Comparison of ENCODE assay signal across 22 mouse cellular contexts in genomic region chr9:60988113-60988512, GRCm38 (mm10).
DNase-seq lines count a peak whose midpoint lies in the region; ATAC-seq and TF ChIP-seq lines count a peak whose summit lies in the region.
"Had no signal": no experiment of that assay in that cellular context is flagged by ENCODE, and none has a peak within 500 bp of the region (broad histone marks: within the 10 kb centered on the region; RNA-seq: fewer than 3 reads in every experiment).

No protein-coding gene starts in this region.

- no peak for DNase-seq in forebrain, embryonic 10.5 days (ENCODE audit: extremely low spot score, low spot score)
- DNase-seq in forebrain, embryonic 14.5 days (ENCODE audit: low spot score), result no peak
- DNase-seq in brain, embryonic 14.5 days (ENCODE audit: low read depth), result peak; percentile 27
- DNase-seq: adrenal gland, adult 8-10 months; adrenal gland, postnatal 14 days; B cell, adult 2 months; cerebellum, adult 11 months; cerebellum, adult 18-20 months; cerebellum, adult 8-10 months; cerebellum, adult 9-11 months; cerebellum, postnatal 14 days; cerebellum, postnatal 36 days; embryo, embryonic 11 days had no signal

- no peak overlapping the region for H3K27ac ChIP-seq in forebrain, embryonic 13.5 days
- H3K27ac ChIP-seq in forebrain, embryonic 10.5 days, result no peak overlapping the region
- no peak overlapping the region for H3K27ac ChIP-seq in forebrain, embryonic 16.5 days (ENCODE audit: low read length)
- no peak overlapping the region for H3K27ac ChIP-seq in forebrain, embryonic 14.5 days (ENCODE audit: low read depth, low read length)
- H3K27ac ChIP-seq: embryonic facial prominence, embryonic 13.5 days; embryonic facial prominence, embryonic 15.5 days had no signal

- H3K36me3 ChIP-seq in forebrain, embryonic 13.5 days (ENCODE audit: poor library complexity, severe bottlenecking), result no peaks in the 10 kb centered on the region
- no peaks in the 10 kb centered on the region for H3K36me3 ChIP-seq in forebrain, embryonic 10.5 days (replicated peaks)
- H3K36me3 ChIP-seq in forebrain, embryonic 16.5 days (ENCODE audit: control insufficient read depth, insufficient read depth), result no peaks in the 10 kb centered on the region
- no peaks in the 10 kb centered on the region for H3K36me3 ChIP-seq in forebrain, embryonic 14.5 days (ENCODE audit: control insufficient read depth, insufficient read depth, low read length)
- H3K36me3 ChIP-seq: embryonic facial prominence, embryonic 13.5 days; embryonic facial prominence, embryonic 15.5 days; G1E had no signal

- TF ChIP-seq POLR2A in brain, embryonic 14.5 days (IDR thresholded peaks at IDR 0.05; ENCODE audit: borderline replicate concordance, extremely low read depth, insufficient read depth, insufficient read length, poor library complexity, severe bottlenecking), result no peak

- H3K4me1 ChIP-seq in forebrain, embryonic 13.5 days, result 0 out of 2 replicates have a peak, but pooled peaks cover 6% of the 10 kb centered on the region
- peaks cover 15% of the 10 kb centered on the region for H3K4me1 ChIP-seq in forebrain, embryonic 10.5 days
- 0 out of 2 replicates have a peak, but pooled peaks cover 5% of the 10 kb centered on the region for H3K4me1 ChIP-seq in forebrain, embryonic 16.5 days (replicated peaks; ENCODE audit: control insufficient read depth, insufficient read depth, low read length)
- H3K4me1 ChIP-seq in forebrain, embryonic 14.5 days (ENCODE audit: control insufficient read depth, insufficient read depth, low read length), result no peaks in the 10 kb centered on the region

- H3K9me3 ChIP-seq in forebrain, embryonic 13.5 days (replicated peaks), result no peaks in the 10 kb centered on the region; the same call in 1 of the 2 replicates
- H3K9me3 ChIP-seq in forebrain, embryonic 10.5 days, result no peaks in the 10 kb centered on the region
- H3K9me3 ChIP-seq in forebrain, embryonic 16.5 days (ENCODE audit: control insufficient read depth, low read length), result no peaks in the 10 kb centered on the region
- no peaks in the 10 kb centered on the region for H3K9me3 ChIP-seq in forebrain, embryonic 14.5 days (replicated peaks; ENCODE audit: control insufficient read depth, low read length)
- H3K9me3 ChIP-seq: embryonic facial prominence, embryonic 13.5 days; embryonic facial prominence, embryonic 15.5 days; G1E had no signal

- no peak for TF ChIP-seq CTCF in brain, embryonic 14.5 days (IDR thresholded peaks at IDR 0.05; ENCODE audit: borderline replicate concordance, extremely low read depth, insufficient read depth, insufficient read length)

- H3K27me3 ChIP-seq in forebrain, embryonic 13.5 days, result peaks cover 8% of the 10 kb centered on the region; the same call in 1 of the 2 replicates
- peaks cover 3% of the 10 kb centered on the region; the same call in 1 of the 2 replicates for H3K27me3 ChIP-seq in forebrain, embryonic 10.5 days (ENCODE audit: poor library complexity, severe bottlenecking)
- H3K27me3 ChIP-seq in forebrain, embryonic 16.5 days (replicated peaks; ENCODE audit: control insufficient read depth, insufficient read depth, low read length), result no peaks in the 10 kb centered on the region
- H3K27me3 ChIP-seq in forebrain, embryonic 14.5 days (replicated peaks; ENCODE audit: control insufficient read depth, insufficient read depth, low read length), result no peaks in the 10 kb centered on the region
- H3K27me3 ChIP-seq: Patski had no signal

- WGBS in forebrain, embryonic 13.5 days, result 60% methylated on average over 4 of the region's 4 CpGs
- WGBS in forebrain, embryonic 10.5 days, result 73% methylated on average over 4 of the region's 4 CpGs
- 51% methylated on average over 4 of the region's 4 CpGs for WGBS in forebrain, embryonic 16.5 days
- 48% methylated on average over 4 of the region's 4 CpGs for WGBS in forebrain, embryonic 14.5 days

- H3K4me3 ChIP-seq in forebrain, embryonic 13.5 days, result no peak overlapping the region
- no peak overlapping the region for H3K4me3 ChIP-seq in forebrain, embryonic 10.5 days
- H3K4me3 ChIP-seq in forebrain, embryonic 16.5 days (replicated peaks; ENCODE audit: low read length), result no peak overlapping the region
- no peak overlapping the region for H3K4me3 ChIP-seq in forebrain, embryonic 14.5 days (ENCODE audit: low read depth, low read length)
- H3K4me3 ChIP-seq: embryonic facial prominence, embryonic 13.5 days; embryonic facial prominence, embryonic 15.5 days; erythroblast, embryonic 14.5 days had no signal

- ATAC-seq in forebrain, embryonic 13.5 days, result peak; percentile 36; the same call in 1 of the 2 replicates
- ATAC-seq in forebrain, embryonic 16.5 days, result peak; percentile 57; the same call in 1 of the 2 replicates
- ATAC-seq in forebrain, embryonic 14.5 days, result no peak
- ATAC-seq: activated CD4-positive, CD25-positive, alpha-beta regulatory T cell, adult 4 months; CD4-positive, CD25-positive, alpha-beta regulatory T cell, adult 4 months; Patski had no signal

- H3K9ac ChIP-seq in forebrain, embryonic 13.5 days, result no peak overlapping the region
- H3K9ac ChIP-seq in forebrain, embryonic 16.5 days (replicated peaks; ENCODE audit: low read depth, low read length), result no peak overlapping the region
- H3K9ac ChIP-seq in forebrain, embryonic 14.5 days (ENCODE audit: low read length), result no peak overlapping the region
- H3K9ac ChIP-seq: embryonic facial prominence, embryonic 13.5 days; embryonic facial prominence, embryonic 15.5 days had no signal

- no peak overlapping the region for H3K4me2 ChIP-seq in forebrain, embryonic 13.5 days
- H3K4me2 ChIP-seq in forebrain, embryonic 16.5 days (ENCODE audit: low read length), result no peak overlapping the region
- no peak overlapping the region for H3K4me2 ChIP-seq in forebrain, embryonic 14.5 days (ENCODE audit: low read length)
- H3K4me2 ChIP-seq: embryonic facial prominence, embryonic 13.5 days; embryonic facial prominence, embryonic 15.5 days had no signal
